Mouse (Mus musculus) CH12F3 (cell line): Measurements from ENCODE around the gene Ciao1.
"Not testable (repeated sequence)": the region's sequence is repeated elsewhere in the genome, so short reads cannot be mapped to it uniquely, and the experiment has no call there.

ENCODE experiments used
- in situ Hi-C: fragments of 300-500 bp; cut with MboI; formaldehyde crosslinking; loops from 2 replicates; pipeline ENCODE4 v1.14.3; 2020; ENCODE audit warnings: low sequenced_read_pairs

Gene Ciao1

DNA sequence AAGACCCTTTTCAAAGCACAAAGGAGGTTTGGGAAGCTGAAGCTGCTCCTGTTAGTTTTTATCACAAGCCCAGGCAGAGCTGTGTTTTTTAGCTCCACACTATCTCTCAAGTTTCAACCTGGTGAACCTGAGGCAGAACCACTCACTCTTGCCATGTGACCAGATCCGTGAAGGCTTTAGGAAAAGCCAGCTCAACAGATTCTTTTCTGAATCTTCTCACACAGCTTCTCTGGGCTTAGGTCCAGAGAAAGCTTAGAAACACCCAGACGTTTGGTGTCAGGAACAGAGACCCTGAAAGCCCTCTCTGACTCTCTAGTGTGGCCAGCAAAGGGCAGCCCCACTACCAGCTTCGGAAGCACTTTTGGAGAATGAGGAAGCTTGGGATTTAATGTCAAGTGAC, 3.8 kb upstream of the Ciao1 start:
- in situ Hi-C loops: loop anchor here (10.0 kb wide), 1 partner anchor 93 kb away; no protein-coding TSS in a partner anchor

DNA sequence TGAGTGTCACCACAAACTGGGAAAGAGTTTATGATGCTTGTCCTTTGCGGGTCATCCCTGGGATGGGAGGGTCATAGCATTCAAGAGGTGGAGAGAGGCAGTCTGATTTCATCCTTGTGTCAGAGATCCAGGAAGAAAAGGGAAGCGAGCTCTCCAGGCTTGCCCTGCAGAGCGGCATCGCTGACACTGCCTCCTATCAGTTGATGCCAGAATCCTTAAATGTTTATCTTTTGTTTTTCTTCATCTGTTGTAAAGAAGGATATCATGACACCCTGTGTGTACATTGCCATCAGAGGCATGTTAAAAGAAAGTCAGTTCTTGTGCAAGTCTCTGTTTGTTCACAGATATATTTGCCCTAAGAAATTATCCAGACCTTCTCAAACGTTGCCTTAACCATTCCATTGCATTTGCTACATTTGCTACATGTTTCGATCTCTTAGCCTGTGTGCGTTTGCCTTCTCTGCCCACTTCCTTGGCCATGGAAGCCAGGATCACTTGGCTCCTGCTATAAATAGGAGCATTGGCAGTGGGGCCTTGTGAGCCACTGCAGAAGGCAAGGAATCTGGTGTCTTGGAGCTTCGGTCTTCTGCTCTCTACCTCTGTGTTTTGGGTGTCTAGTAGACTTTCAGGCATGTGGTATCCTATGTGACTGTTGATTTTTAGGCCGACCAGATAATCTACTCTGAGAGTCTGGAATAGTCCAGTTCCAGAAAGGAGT, 2.8 kb upstream of the Ciao1 start:
- in situ Hi-C loops: loop anchor here (10.0 kb wide), 1 partner anchor 94 kb away; no protein-coding TSS in a partner anchor

DNA sequence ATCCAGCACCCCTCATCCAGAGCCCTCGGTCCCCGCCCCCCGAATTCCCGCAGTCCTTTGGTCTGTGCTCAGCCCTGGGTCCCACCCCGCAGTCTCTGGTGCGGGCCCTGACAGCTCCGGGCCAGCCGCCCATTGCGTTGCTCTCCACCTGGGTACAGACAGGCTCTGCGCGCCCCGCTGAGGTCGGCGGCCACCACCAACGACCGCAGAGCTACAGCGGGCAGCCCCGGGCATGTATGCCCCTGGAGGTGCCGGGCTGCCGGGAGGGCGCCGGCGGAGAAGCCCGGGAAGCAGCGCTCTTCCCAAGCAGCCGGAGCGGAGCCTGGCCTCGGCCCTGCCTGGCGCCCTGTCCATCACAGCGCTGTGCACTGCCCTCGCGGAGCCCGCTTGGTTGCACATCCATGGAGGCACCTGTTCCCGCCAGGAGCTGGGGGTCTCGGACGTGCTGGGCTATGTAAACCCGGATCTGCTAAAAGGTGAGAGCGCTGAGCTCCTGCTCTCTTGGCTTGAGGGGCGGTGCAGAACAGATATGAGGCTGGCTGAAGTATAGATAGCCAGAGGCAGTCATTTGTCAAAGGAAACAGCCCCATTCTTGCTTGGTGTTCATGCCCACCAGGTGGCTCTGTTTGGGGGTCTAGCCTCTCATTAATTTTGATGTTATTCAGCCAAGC, 853 bp upstream of the Ciao1 start:
- in situ Hi-C loops: no loop called here

DNA sequence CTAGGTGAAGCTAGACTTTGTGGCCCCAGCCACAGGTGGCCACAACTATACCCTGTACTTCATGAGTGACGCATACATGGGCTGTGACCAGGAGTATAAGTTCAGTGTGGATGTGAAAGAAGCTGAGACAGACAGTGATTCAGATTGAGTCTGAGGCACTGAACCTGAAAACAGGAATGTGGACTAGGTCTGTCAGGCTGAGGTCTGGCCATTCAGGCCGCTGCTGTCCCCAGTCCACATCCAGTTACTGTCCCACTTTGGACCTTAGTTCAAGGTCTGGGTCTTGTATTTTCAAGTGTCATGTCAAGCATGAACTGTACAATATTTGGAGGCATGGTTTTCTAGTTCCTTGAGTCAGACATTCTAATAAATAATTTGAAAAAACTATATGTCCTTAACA, 7.6 kb downstream of the Ciao1 start:
- in situ Hi-C loops: no loop called here

DNA sequence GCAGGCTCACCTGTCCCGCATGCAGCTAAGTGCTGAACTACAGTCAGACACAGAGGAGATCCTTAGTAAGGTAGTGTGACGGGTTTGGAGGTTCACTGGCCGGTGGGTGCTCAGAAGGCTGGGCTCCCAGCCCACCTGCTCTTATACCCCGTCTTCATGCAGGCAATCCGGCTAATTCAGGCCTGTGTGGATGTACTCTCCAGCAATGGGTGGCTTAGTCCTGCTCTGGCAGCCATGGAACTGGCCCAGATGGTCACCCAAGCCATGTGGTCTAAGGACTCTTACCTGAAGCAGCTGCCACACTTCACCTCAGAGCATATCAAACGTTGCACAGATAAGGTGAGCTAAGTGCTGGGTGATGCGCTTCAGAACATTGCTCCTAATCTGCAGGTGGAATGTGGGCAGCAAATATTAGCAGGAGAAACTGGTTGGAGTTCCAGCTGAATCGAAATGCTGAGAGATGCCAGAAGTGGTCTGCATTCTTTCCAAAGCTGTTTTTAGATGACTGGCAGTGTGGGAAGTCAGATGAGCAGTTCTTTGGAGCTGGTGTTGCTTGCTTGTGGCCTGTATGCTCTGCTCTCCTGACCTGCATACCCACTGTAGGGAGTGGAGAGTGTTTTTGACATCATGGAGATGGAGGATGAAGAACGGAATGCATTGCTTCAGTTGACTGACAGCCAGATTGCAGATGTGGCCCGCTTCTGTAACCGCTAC, 9.6 kb downstream of the Ciao1 start:
- in situ Hi-C loops: no loop called here

DNA sequence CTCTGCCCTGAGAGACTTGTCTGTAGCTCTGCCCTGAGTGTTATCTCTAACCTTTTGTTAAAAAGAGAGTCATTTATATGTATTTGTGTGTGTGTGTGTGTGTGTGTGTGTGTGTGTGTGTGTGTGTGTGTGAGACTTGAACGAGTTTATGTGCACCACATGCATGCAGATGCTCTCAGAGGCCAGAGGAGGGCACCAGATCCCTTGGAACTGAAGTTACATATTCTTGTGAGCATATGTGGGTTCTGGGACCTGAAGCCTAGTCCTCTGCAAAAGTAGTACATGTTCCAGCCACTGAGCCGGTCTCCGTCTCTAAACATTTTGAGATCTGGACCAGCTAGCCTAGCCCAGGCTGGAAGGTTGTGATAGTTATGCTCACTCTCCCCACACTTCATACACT, 22.4 kb downstream of the Ciao1 start:
- in situ Hi-C loops: no loop called here

DNA sequence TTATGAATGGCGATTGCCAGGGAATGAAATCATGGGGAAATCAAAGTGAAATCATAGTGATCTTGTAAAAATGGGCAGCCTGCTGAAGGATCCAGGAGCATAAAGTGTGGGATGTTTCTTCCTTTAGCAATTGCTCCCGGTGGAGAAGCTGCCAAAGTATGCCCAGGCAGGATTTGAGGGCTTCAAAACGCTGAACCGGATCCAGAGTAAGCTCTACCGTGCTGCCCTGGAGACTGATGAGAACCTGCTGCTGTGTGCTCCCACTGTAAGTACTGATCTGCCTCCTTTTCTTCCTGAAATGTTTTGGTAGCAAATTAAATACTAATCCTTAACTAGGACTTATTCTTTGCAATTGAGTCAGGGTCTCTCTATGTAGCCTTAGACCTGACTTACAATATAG, 29.9 kb downstream of the Ciao1 start:
- in situ Hi-C loops: no loop called here

DNA sequence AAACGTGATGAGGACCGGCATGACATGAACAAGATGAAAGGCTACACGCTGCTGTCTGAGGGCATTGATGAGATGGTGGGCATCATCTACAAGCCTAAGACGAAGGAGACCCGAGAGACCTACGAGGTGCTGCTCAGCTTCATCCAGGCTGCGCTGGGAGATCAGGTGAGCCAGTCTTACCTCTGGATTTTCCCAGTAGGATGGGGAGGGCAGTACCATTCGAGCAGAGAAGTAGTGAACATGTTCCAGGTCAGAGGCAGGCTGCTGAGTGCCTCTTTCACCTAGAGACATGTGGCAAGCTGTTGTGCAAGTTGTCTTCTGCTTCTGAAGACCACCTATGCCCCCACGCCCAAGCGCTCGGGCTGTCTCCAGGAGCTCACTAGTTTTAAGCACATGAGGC, 36.9 kb downstream of the Ciao1 start:
- in situ Hi-C loops: no loop called here

DNA sequence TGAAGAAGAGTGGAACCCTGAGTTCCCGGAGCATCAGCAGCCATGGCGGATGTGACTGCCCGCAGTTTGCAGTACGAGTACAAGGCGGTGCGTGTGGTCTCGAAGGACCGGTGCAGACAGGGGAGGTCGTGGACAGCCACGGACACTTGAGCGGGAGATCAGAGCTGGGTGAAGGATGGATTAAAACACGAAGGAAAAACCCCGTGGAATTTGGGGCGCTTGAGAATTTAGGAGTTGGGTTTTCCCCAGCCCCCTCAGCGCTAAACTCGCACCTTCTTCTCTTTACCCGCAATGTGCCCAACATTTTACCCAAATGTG, 39.2 kb downstream of the Ciao1 start:
- in situ Hi-C loops: no loop called here

DNA sequence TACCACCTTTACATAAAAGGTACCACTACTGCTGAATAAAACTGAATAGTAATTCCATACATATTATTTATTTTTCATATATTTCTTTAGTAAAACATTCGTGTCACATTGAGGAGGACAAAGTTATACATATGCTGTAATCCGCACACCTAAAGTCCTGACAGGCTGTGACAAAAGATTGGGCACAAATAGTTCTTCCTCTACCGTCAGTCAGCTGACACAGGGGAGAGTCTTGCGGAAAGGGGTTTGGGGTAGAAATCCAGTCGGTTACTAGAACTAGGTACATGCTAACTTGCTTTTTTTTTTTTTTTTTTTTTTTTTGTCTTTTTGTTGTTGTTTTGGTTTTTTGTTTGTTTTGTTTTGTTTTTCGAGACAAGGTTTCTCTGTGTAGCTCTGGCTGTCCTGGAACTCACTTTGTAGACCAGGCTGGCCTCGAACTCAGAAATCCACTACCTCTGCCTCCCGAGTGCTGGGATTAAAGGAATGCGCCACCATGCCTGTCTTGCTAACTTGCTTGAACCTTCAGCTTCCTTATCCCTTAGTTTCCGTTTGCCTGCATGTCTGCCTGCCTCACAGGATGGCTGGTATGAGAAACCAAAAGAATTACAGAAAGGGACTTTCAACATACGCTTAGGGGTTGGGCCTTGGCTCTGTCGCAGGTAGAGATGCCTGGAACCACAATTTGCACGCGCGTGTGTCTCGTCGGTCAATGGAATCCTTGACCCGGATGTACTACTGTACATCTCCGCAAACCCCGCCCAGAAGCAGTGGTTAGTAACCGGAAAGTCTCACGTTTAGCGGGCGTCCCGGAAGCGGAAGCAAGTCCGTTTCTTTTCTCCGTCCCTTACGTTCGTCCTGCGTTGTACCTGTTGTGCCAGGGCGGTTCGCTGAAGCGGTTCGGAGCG, 39.8 kb downstream of the Ciao1 start, which contains the start of the genes 1810024B03Rik and Snrnp200:
Gene 1810024B03Rik, minus strand, starts transcription at position 734 of the 905 bp plus-strand sequence.
Gene Snrnp200, plus strand, starts transcription at position 840 of the 905 bp plus-strand sequence.
- in situ Hi-C loops: no loop called here

DNA sequence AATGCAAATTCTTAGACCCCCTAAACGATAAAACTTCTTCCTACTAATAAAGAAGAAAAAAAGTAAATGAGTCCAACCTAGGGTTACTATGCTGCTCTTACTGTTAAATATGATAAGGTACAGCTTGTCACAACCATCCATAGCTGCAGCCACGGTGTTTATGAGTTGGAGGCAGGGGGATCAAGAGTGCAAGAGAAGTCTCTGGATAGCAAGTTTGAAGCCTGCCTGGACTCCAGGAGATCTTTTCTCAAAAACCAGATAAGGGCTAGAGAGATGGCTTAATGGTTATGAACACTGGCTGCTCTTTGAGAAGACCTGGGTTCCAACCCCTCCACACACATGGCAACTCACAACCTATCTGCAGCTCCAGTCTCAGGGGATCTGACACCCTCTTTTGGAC, 40.7 kb downstream of the Ciao1 start:
- in situ Hi-C loops: no loop called here

DNA sequence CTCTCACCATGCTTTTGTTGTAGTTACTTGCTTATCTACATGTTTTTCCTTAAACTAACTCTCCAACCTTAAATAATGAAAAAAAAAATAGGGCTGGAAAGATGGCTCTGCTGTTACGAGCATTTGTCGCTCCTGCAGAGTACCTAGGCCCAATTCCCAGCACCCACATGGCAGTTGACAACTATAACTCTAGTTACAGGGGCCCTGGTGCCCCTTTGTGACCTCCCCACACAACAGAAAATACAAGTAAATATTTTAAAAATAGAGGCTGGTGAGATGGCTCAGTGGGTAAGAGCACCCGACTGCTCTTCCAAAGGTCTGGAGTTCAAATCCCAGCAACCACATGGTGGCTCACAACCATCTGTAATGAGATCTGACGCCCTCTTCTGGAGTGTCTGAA, 41.7 kb downstream of the Ciao1 start:
- in situ Hi-C loops: not testable (repeated sequence)

DNA sequence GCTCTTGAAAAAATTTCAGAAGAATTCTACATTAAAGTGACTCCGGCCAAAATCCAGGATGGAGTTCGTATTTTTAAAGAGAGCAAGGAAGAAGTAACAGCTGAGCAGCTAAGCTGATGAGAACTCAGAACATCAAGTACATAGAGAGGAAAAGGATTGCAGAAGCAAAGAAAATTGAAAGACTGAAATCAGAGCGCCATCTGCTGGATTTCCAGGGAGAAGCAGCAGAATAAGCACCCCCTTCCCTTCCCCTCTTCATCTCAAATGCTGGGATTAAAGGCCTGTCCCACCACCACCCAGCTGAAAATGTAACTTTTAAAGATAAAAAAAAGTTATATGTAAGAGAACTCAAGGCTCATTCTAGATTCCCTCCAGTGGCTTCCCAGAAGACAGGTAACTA, 42.7 kb downstream of the Ciao1 start:
- in situ Hi-C loops: loop anchor here (5.0 kb wide), 1 partner anchor 43 kb away; no protein-coding TSS in a partner anchor
